Mouse (Mus musculus) intestine, embryonic 16.5 days (tissue): Measurements from ENCODE around the gene March1. TPM values are rescaled to one million over a fixed set of nuclear protein-coding genes. Genes with fewer than 3 reads are reported as not detected.

Source experiments
- ATAC-seq: fragments of 200-750 bp; cut with Nextera tagmentation; 2 replicates; pipeline ENCODE4 v1.8.0; 2017; ENCODE audit warnings: moderate TSS enrichment, moderate library complexity
- H3K27ac ChIP-seq: fragments of 300-500 bp; sonication (generic); 2 replicates; pipeline ENCODE4 v1.5.1; 2014; ENCODE audit warnings: mild to moderate bottlenecking, low read length
- H3K27me3 ChIP-seq: fragments of 300-500 bp; sonication (generic); replicated peaks from 2 replicates; pipeline ENCODE4 v1.6.1; 2014; ENCODE audit warnings: low read length, control low read depth, mixed read lengths; ENCODE audit not compliant: control insufficient read depth, insufficient read depth
- H3K36me3 ChIP-seq: fragments of 300-500 bp; sonication (generic); 2 replicates; pipeline ENCODE4 v1.6.1; 2014; ENCODE audit warnings: low read length, control low read depth; ENCODE audit not compliant: control insufficient read depth, insufficient read depth
- H3K4me1 ChIP-seq: fragments of 300-500 bp; sonication (generic); 2 replicates; pipeline ENCODE4 v1.6.1; 2014; ENCODE audit warnings: low read length, control low read depth, mixed read lengths; ENCODE audit not compliant: control insufficient read depth, insufficient read depth
- H3K4me2 ChIP-seq: fragments of 300-500 bp; sonication (generic); 2 replicates; pipeline ENCODE4 v1.6.1; 2014; ENCODE audit warnings: low read depth, low read length, control low read depth
- H3K4me3 ChIP-seq: fragments of 300-500 bp; sonication (generic); 2 replicates; pipeline ENCODE4 v1.5.1; 2014; ENCODE audit warnings: mild to moderate bottlenecking, low read length
- H3K9ac ChIP-seq: fragments of 300-500 bp; sonication (generic); 2 replicates; pipeline ENCODE4 v1.6.1; 2014; ENCODE audit warnings: low read depth, low read length
- H3K9me3 ChIP-seq: fragments of 300-500 bp; sonication (generic); 2 replicates; pipeline ENCODE4 v1.6.1; 2016; ENCODE audit warnings: low read length, control low read depth; ENCODE audit not compliant: control insufficient read depth
- WGBS: fragments of 180-500 bp; shearing (Covaris S2); extraction: QIAGEN DNeasy Blood & Tissue Kit; methylation state at CpG from one replicate; pipeline ENCODE4 v1.1.7; 2014; 5-methylcytosine and 5-hydroxymethylcytosine counted together
- polyA plus RNA-seq: library from polyadenylated mRNA; unstranded; fragments of >200 nt; fragmentation: Nextera tagmentation; extraction: Ambion mirVana; gene quantifications from 2 replicates; pipeline ENCODE4 v1.2.1, GENCODE M21; 2015

Gene March1
- polyA plus RNA-seq, 1 experiment from 2014 or later: 0.51 TPM

DNA sequence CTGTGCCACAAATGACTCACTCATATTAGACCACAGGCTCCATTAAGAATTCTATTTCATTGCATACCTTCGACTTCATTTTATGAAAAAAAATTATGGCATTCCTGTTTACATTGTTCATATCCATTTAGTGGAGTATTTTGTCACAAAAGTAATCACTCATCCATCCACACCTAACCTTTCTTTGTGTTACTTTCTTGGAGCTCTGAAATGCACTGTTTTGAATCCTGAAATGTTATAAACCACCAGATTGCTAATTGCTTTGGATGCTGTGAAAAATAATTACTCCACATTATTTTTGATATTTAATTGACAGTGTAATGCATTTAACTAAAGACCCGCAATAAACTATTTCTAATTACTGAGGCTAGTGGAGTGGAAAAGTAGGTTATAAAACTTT lies 501.6 kb downstream of the March1 start:
- no peak overlapping the region for H3K27ac ChIP-seq

GRCm38 (mm10) chr8:66159648-66160047 lies 541.9 kb downstream of the March1 start:
- no peaks in the 10 kb centered on the region for H3K4me1 ChIP-seq
- WGBS: 89% methylated on average over 1 of the region's 1 CpGs
- H3K4me2 ChIP-seq: no peak overlapping the region
- H3K9ac ChIP-seq: no peak overlapping the region
- no peaks in the 10 kb centered on the region for H3K9me3 ChIP-seq
- no peak overlapping the region for H3K4me3 ChIP-seq
- H3K27ac ChIP-seq: no peak overlapping the region
- ATAC-seq: no peak
- no peaks in the 10 kb centered on the region for H3K27me3 ChIP-seq
- H3K36me3 ChIP-seq: no peaks in the 10 kb centered on the region

More for the DNA sequence above, 501.6 kb downstream of the March1 start:
- 75% methylated on average over 2 of the region's 2 CpGs for WGBS
- no peak overlapping the region for H3K4me2 ChIP-seq
- no peak overlapping the region for H3K4me3 ChIP-seq
- no peaks in the 10 kb centered on the region for H3K9me3 ChIP-seq
- ATAC-seq: no peak
- H3K27me3 ChIP-seq: no peaks in the 10 kb centered on the region
- H3K36me3 ChIP-seq: no peaks in the 10 kb centered on the region
- H3K4me1 ChIP-seq: no peaks in the 10 kb centered on the region
- no peak overlapping the region for H3K9ac ChIP-seq

DNA sequence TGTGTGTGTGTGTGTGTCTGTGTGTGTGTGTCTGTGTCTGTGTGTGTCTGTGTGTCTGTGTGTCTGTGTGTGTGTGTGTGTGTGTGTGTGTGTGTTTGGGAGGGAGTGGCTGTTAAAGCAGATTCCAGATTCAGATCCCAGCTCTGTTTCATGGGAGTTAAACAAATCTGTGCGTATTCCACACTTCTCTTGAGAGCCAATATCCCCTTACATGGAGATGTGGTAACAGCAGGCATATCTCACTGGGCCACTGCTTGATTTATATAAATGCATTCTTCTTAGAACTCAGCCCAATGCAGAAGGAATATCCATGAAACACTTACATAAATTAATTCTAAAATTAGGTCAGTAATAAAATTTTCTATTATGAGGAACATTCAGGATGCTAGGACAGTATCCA lies 549.1 kb downstream of the March1 start:
- no peak overlapping the region for H3K9ac ChIP-seq
- no peak overlapping the region for H3K27ac ChIP-seq
- no peaks in the 10 kb centered on the region for H3K27me3 ChIP-seq
- H3K4me2 ChIP-seq: no peak overlapping the region
- H3K4me1 ChIP-seq: no peaks in the 10 kb centered on the region
- no peaks in the 10 kb centered on the region for H3K9me3 ChIP-seq
- no peak overlapping the region for H3K4me3 ChIP-seq
- H3K36me3 ChIP-seq: no peaks in the 10 kb centered on the region
- no peak for ATAC-seq
- WGBS: 20% methylated on average over 1 of the region's 1 CpGs

- H3K4me1 ChIP-seq: no peaks in the 10 kb centered on the region
- H3K4me3 ChIP-seq: no peak overlapping the region
- no peak overlapping the region for H3K4me2 ChIP-seq
- WGBS: 76% methylated on average over 2 of the region's 2 CpGs
- no peaks in the 10 kb centered on the region for H3K36me3 ChIP-seq
- no peak overlapping the region for H3K9ac ChIP-seq
- no peaks in the 10 kb centered on the region for H3K27me3 ChIP-seq
- no peak overlapping the region for H3K27ac ChIP-seq
- H3K9me3 ChIP-seq: no peaks in the 10 kb centered on the region
- ATAC-seq: no peak
Measured at GRCm38 (mm10) chr8:66167405-66168173, 549.9 kb downstream of the March1 start.

- no peak overlapping the region for H3K27ac ChIP-seq
- no peaks in the 10 kb centered on the region for H3K27me3 ChIP-seq
- 97% methylated on average over 1 of the region's 1 CpGs for WGBS
- H3K4me1 ChIP-seq: no peaks in the 10 kb centered on the region
- H3K9me3 ChIP-seq: no peaks in the 10 kb centered on the region
- H3K4me2 ChIP-seq: no peak overlapping the region
- H3K9ac ChIP-seq: no peak overlapping the region
- no peak for ATAC-seq
- no peak overlapping the region for H3K4me3 ChIP-seq
- H3K36me3 ChIP-seq: no peaks in the 10 kb centered on the region
Measured at GRCm38 (mm10) chr8:66179336-66179735, 561.6 kb downstream of the March1 start.

- H3K27ac ChIP-seq: no peak overlapping the region
- H3K4me3 ChIP-seq: no peak overlapping the region
- no peaks in the 10 kb centered on the region for H3K27me3 ChIP-seq
- ATAC-seq: no peak
- no peaks in the 10 kb centered on the region for H3K9me3 ChIP-seq
- H3K4me2 ChIP-seq: no peak overlapping the region
- no peaks in the 10 kb centered on the region for H3K36me3 ChIP-seq
- 76% methylated on average over 4 of the region's 4 CpGs for WGBS
- no peaks in the 10 kb centered on the region for H3K4me1 ChIP-seq
- no peak overlapping the region for H3K9ac ChIP-seq
Measured at GRCm38 (mm10) chr8:66181265-66181664, 563.6 kb downstream of the March1 start.

GRCm38 (mm10) chr8:66182257-66182656 lies 564.6 kb downstream of the March1 start:
- Histone ChIP-seq H3K36me3 (no peaks in the 10 kb centered on the region), H3K4me1 (no peaks in the 10 kb centered on the region), H3K4me3 (no peak overlapping the region), H3K27ac (no peak overlapping the region), H3K9ac (no peak overlapping the region), H3K27me3 (no peaks in the 10 kb centered on the region), H3K9me3 (no peaks in the 10 kb centered on the region), H3K4me2 (no peak overlapping the region)
- 43% methylated on average over 3 of the region's 3 CpGs for WGBS
- no peak for ATAC-seq

- H3K4me3 ChIP-seq: no peak overlapping the region
- no peak for ATAC-seq
- no peaks in the 10 kb centered on the region for H3K9me3 ChIP-seq
- H3K4me1 ChIP-seq: no peaks in the 10 kb centered on the region
- 46% methylated on average over 2 of the region's 2 CpGs for WGBS
- no peaks in the 10 kb centered on the region for H3K36me3 ChIP-seq
- H3K27me3 ChIP-seq: no peaks in the 10 kb centered on the region
- H3K27ac ChIP-seq: no peak overlapping the region
- H3K9ac ChIP-seq: no peak overlapping the region
- H3K4me2 ChIP-seq: no peak overlapping the region
Measured at GRCm38 (mm10) chr8:66183454-66183853, 565.8 kb downstream of the March1 start.

DNA sequence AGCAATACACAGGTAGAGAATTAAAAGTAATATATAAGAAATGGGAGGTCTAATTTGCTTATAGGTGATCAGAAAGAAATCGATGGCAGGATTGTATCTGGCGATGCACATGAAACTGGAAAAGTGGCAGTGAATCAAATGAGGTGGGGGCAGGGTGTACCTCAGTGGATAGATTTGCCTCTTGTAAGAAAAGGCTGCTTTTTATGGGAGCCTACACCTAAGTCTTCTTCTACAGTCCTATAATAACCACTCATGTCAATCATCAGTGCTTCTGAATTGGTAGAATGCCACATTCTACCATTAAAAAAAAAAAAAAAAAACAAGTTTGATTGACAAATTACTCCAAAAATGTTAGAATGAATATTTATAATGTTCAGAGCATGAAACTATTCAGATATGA lies 567.5 kb downstream of the March1 start:
- ATAC-seq: no peak
- H3K9ac ChIP-seq: no peak overlapping the region
- no peak overlapping the region for H3K27ac ChIP-seq
- WGBS: 90% methylated on average over 2 of the region's 2 CpGs
- no peak overlapping the region for H3K4me3 ChIP-seq
- H3K9me3 ChIP-seq: no peaks in the 10 kb centered on the region
- no peaks in the 10 kb centered on the region for H3K27me3 ChIP-seq
- H3K4me2 ChIP-seq: no peak overlapping the region
- no peaks in the 10 kb centered on the region for H3K4me1 ChIP-seq
- H3K36me3 ChIP-seq: no peaks in the 10 kb centered on the region

GRCm38 (mm10) chr8:66194416-66194815 lies 576.7 kb downstream of the March1 start:
- Histone ChIP-seq H3K27me3 (no peaks in the 10 kb centered on the region), H3K36me3 (no peaks in the 10 kb centered on the region), H3K9me3 (no peaks in the 10 kb centered on the region), H3K27ac (no peak overlapping the region), H3K4me1 (no peaks in the 10 kb centered on the region), H3K4me2 (no peak overlapping the region), H3K9ac (no peak overlapping the region), H3K4me3 (no peak overlapping the region)
- 80% methylated on average over 2 of the region's 2 CpGs for WGBS
- no peak for ATAC-seq
